Mouse (Mus musculus) forebrain, postnatal 0 days (tissue): ENCODE data around the gene Spata45. TPM values are rescaled to one million over a fixed set of nuclear protein-coding genes. Genes with fewer than 3 reads are reported as not detected.

Source experiments
- ATAC-seq: fragments of 200-750 bp; cut with Nextera tagmentation; 2 replicates; pipeline ENCODE4 v1.8.0; 2017; ENCODE audit warnings: mild to moderate bottlenecking, moderate library complexity
- DNase-seq: peaks from one replicate; pipeline ENCODE4 v3.0.0-alpha.2; 2015
- H3K27ac ChIP-seq: fragments of 300-500 bp; sonication (generic); 2 replicates; pipeline ENCODE4 v1.5.1; 2014; ENCODE audit warnings: low read depth, mild to moderate bottlenecking, antibody characterized with exemption, low read length, moderate library complexity, mixed read lengths
- H3K27me3 ChIP-seq: fragments of 300-500 bp; sonication (generic); 2 replicates; pipeline ENCODE4 v1.6.1; 2014; ENCODE audit warnings: mild to moderate bottlenecking, low read length, mixed read lengths; ENCODE audit not compliant: insufficient read depth
- H3K36me3 ChIP-seq: fragments of 300-500 bp; sonication (generic); 2 replicates; pipeline ENCODE4 v1.6.1; 2014; ENCODE audit warnings: mild to moderate bottlenecking, moderate library complexity; ENCODE audit not compliant: insufficient read depth
- H3K4me1 ChIP-seq: fragments of 300-500 bp; sonication (generic); 2 replicates; pipeline ENCODE4 v1.6.1; 2014; ENCODE audit warnings: antibody characterized with exemption; ENCODE audit not compliant: insufficient read depth
- H3K4me2 ChIP-seq: fragments of 300-500 bp; sonication (generic); 2 replicates; pipeline ENCODE4 v1.6.1; 2014; ENCODE audit warnings: low read depth, mild to moderate bottlenecking, moderate library complexity
- H3K4me3 ChIP-seq: fragments of 300-500 bp; sonication (generic); 2 replicates; pipeline ENCODE4 v1.5.1; 2014; ENCODE audit warnings: low read depth, low read length, mixed read lengths
- H3K9ac ChIP-seq: fragments of 300-500 bp; sonication (generic); 2 replicates; pipeline ENCODE4 v1.6.1; 2014; ENCODE audit warnings: mild to moderate bottlenecking
- H3K9me3 ChIP-seq: fragments of 300-500 bp; sonication (generic); 2 replicates; pipeline ENCODE4 v1.6.1; 2016; ENCODE audit warnings: low read length
- CTCF ChIP-seq: sonication (generic); IDR thresholded peaks from 2 replicates; pipeline ENCODE4 v1.5.1; 2016; ENCODE audit warnings: antibody characterized with exemption, control low read depth, low read depth
- WGBS: fragments of 180-500 bp; shearing (Covaris S2); extraction: QIAGEN DNeasy Blood & Tissue Kit; methylation state at CpG from one replicate; pipeline ENCODE4 v1.1.7; 2014; 5-methylcytosine and 5-hydroxymethylcytosine counted together
- polyA plus RNA-seq: library from polyadenylated mRNA; unstranded; fragments of >200 nt; fragmentation: Nextera tagmentation; extraction: Ambion mirVana; gene quantifications from 2 replicates; pipeline ENCODE4 v1.2.1, GENCODE M21; 2015
- total RNA-seq: library from RNA; depleted of rRNA; stranded (reverse); fragments of >200 nt; gene quantifications from 2 replicates; pipeline ENCODE4 v1.2.3, GENCODE M21; 2014

The Spata45 gene
- total and polyA plus RNA-seq, 2 experiments from 2014 or later, result not detected

DNA sequence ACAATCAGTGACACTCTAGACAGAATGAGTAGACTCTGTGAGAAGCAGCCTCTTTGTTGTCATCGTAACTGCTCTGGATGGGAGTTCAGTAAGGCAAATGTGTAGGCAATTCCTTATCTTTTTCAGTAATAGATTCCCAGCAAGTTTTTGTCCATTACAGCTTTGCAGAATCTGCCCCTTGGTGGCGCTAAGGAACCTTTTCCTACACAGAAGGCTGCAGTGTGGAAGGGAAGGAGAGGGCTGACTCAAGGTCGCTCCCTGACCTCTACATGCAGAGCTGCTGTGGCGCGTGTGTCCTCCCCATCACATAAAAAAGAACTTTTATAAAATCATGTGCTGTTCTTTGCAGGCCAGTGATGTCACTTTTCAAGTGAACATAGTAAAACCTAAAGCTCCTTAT is 31.9 kb downstream of the Spata45 start:
- DNase-seq, result no peak
- peak; percentile 44 for TF ChIP-seq CTCF
- Histone ChIP-seq H3K27me3 (no peaks in the 10 kb centered on the region), H3K9ac (no peak overlapping the region), H3K4me2 (no peak overlapping the region), H3K36me3 (0 out of 2 replicates have a peak, but pooled peaks cover 4% of the 10 kb centered on the region), H3K4me1 (no peaks in the 10 kb centered on the region; the same call in 1 of the 2 replicates), H3K9me3 (no peaks in the 10 kb centered on the region), H3K27ac (no peak overlapping the region), H3K4me3 (no peak overlapping the region)
- WGBS, result 80% methylated on average over 5 of the region's 5 CpGs
- ATAC-seq, result no peak

DNA sequence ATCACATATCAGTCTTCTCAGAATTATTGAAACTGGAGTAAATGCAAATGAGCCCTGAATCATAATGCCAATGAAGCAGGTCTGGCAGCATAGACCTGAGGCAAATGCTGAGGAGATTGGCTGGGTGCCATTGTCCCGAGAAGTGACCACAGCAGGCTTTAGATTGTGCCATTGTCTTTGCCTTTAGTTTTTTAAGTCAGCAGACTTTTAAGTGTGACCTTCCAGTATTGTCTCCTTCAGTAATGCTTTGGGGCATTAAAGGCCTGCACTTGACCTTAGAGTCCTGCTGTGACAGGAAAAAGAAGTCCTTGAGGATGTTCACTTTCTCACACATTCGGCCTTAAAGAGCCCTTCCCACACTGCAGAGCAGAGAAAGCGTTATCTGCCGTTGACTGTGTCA is 33.8 kb downstream of the Spata45 start:
- TF ChIP-seq CTCF, result no peak
- no peaks in the 10 kb centered on the region for H3K9me3 ChIP-seq
- DNase-seq, result no peak
- 0 out of 2 replicates have a peak, but pooled peaks cover 4% of the 10 kb centered on the region for H3K36me3 ChIP-seq
- no peak for ATAC-seq
- no peak overlapping the region for H3K9ac ChIP-seq
- H3K27me3 ChIP-seq, result no peaks in the 10 kb centered on the region
- H3K27ac ChIP-seq, result no peak overlapping the region
- H3K4me3 ChIP-seq, result no peak overlapping the region
- H3K4me1 ChIP-seq, result no peaks in the 10 kb centered on the region
- no peak overlapping the region for H3K4me2 ChIP-seq
- WGBS, result 87% methylated on average over 4 of the region's 4 CpGs

DNA sequence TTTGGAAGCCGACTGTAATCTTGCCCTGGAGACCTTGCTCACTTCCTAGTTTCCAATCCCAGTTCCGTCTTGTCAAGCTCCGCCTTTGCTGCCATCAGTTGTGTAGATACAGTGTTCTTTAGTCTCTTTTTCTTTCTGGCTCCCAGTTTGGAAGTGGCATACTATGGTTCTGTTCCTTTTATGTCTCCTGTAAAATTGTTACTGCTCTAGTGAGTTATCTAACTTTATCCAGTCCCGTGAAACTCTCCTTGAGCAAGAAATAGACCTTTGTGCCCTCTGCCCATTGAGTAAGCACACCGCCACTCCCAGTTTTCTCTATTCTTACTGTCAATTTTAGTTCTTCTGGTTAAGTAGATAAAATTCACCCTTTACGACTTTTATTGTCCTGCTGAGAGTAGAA is 35.2 kb downstream of the Spata45 start:
- no peak for TF ChIP-seq CTCF
- no peak for ATAC-seq
- 0 out of 2 replicates have a peak, but pooled peaks cover 4% of the 10 kb centered on the region for H3K36me3 ChIP-seq
- H3K4me1 ChIP-seq, result no peaks in the 10 kb centered on the region
- H3K4me2 ChIP-seq, result no peak overlapping the region
- no peak overlapping the region for H3K4me3 ChIP-seq
- no peak for DNase-seq
- H3K27ac ChIP-seq, result no peak overlapping the region
- H3K9ac ChIP-seq, result no peak overlapping the region
- H3K27me3 ChIP-seq, result no peaks in the 10 kb centered on the region
- WGBS, result 91% methylated on average over 6 of the region's 6 CpGs
- H3K9me3 ChIP-seq, result no peaks in the 10 kb centered on the region

DNA sequence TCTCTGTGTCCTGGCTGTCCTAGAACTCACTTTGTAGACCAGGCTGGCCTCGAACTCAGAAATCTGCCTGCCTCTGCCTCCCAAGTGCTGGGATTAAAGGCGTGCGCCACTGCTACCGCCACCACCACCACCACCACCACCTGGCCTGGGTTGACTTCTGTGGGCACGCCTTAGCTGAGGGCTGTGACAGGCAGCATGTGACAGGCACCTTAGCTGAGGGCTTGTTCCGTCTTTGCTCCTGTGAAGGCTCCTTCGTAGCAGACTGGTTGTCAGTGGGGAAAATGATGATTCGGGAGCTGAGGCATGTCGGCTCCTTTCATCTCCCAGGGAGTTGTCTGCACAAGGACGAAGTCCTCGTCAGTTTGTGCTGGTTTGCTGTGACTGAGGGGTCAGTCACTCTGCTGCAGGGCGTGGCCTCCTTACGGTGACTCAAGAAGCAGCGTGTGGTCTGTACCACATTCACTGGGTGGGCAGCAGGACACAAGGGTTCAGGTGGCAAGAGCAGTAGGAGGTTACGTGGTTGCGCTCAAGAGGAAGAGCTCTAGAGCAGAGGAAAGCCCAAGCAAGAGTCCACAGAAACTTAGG is 36.0 kb downstream of the Spata45 start:
- Histone ChIP-seq H3K4me2 (no peak overlapping the region), H3K4me3 (no peak overlapping the region), H3K27me3 (no peaks in the 10 kb centered on the region), H3K9ac (no peak overlapping the region), H3K4me1 (no peaks in the 10 kb centered on the region), H3K9me3 (no peaks in the 10 kb centered on the region), H3K27ac (no peak overlapping the region), H3K36me3 (0 out of 2 replicates have a peak, but pooled peaks cover 4% of the 10 kb centered on the region)
- 92% methylated on average over 16 of the region's 16 CpGs for WGBS
- TF ChIP-seq CTCF, result no peak
- ATAC-seq, result no peak
- DNase-seq, result no peak

DNA sequence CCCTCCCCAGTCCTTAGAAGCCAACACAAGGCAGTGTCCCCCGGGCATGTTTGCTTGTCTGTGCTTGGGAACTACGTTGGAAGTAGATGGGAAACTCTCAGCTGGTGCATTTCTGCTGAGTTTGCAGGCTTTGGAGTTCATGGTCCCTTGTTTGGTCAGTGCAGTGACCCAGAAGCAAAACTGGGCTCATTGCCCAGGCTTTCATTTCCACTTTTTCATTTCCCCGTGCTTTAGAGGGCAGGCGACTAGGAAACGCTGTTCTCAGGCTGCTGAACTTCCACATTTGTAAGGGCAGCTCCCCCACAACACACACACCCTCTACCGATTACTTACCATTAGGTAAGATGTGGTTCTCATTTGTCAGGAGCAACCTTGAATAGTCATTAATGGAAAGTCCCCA is 36.6 kb downstream of the Spata45 start:
- H3K36me3 ChIP-seq, result 0 out of 2 replicates have a peak, but pooled peaks cover 4% of the 10 kb centered on the region
- 55% methylated on average over 6 of the region's 6 CpGs for WGBS

DNA sequence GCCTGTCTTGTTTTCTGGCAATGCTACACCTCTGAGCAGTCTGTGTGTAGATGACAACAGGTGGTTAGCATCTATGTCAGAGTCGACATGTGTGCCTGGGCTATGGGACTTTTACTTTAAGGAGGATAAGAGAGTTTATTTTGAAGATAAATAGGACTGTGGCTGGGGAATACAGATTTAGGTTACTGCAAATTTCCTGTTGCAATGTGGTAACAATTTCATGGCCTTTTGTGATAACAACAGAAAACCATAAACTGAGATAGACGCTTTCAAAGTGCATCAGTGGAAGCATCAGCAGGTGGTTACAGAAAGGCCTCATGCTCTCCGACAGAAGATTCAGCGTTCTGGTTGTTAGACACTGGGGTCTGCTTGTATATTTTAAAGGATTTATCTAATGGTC is 37.0 kb downstream of the Spata45 start:
- H3K4me2 ChIP-seq, result no peak overlapping the region
- ATAC-seq, result no peak
- DNase-seq, result no peak
- 93% methylated on average over 4 of the region's 4 CpGs for WGBS
- no peaks in the 10 kb centered on the region for H3K9me3 ChIP-seq
- no peaks in the 10 kb centered on the region for H3K4me1 ChIP-seq
- H3K27ac ChIP-seq, result no peak overlapping the region
- H3K27me3 ChIP-seq, result no peaks in the 10 kb centered on the region
- 0 out of 2 replicates have a peak, but pooled peaks cover 4% of the 10 kb centered on the region for H3K36me3 ChIP-seq
- TF ChIP-seq CTCF, result no peak
- H3K4me3 ChIP-seq, result no peak overlapping the region
- H3K9ac ChIP-seq, result no peak overlapping the region

More for the DNA sequence above, 36.6 kb downstream of the Spata45 start:
- no peak overlapping the region for H3K4me3 ChIP-seq
- no peak for TF ChIP-seq CTCF
- H3K9me3 ChIP-seq, result no peaks in the 10 kb centered on the region
- no peak overlapping the region for H3K9ac ChIP-seq
- H3K4me2 ChIP-seq, result no peak overlapping the region
- DNase-seq (no peak), ATAC-seq (no peak)
- H3K27ac ChIP-seq, result no peak overlapping the region
- H3K27me3 ChIP-seq, result no peaks in the 10 kb centered on the region
- no peaks in the 10 kb centered on the region for H3K4me1 ChIP-seq

DNA sequence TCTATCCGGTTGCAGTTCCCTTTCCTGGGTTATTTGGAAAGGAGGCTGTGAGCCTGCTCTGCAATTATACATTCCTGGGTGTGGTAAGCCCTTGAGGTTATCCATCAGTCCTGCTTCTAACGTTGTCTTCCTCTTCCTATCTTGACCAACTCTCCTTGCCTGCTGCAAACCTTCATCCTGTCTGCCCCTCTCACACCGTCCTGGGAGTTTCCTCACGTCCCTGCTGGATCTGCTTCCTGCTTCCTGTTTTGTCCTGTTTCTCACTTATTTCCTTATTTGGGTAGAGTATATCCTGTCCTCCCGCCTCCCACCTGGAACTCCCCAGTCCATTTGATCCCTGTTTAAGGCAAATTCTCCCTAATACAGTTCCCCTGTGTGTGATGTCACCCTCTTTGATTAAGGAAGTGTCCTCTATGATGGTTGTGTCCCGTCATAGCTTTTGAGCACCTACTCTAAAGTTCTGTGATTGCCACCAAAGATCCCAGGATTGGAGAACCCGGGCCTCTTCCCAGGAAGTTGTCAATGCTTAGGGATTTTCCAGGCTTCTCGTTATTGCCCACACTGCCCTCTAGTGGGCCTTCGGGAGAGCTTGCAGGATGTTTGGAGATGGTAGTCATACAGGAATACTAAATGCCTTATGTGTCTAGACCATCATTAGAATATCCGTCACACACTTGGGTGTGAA is 38.9 kb downstream of the Spata45 start:
- WGBS, result 63% methylated on average over 10 of the region's 10 CpGs
- DNase-seq, result peak; percentile 79
- Histone ChIP-seq H3K9me3 (no peaks in the 10 kb centered on the region), H3K4me2 (no peak overlapping the region), H3K27me3 (no peaks in the 10 kb centered on the region), H3K4me3 (no peak overlapping the region), H3K27ac (no peak overlapping the region), H3K4me1 (no peaks in the 10 kb centered on the region), H3K9ac (no peak overlapping the region), H3K36me3 (0 out of 2 replicates have a peak, but pooled peaks cover 2% of the 10 kb centered on the region)
- TF ChIP-seq CTCF, result peak; percentile 81
- peak; percentile 48; the same call in 1 of the 2 replicates for ATAC-seq
